Mouse (Mus musculus): ENCODE data around the gene Elfn1. TPM values are rescaled to one million over a fixed set of nuclear protein-coding genes. Genes with fewer than 3 reads are reported as not detected.

The Elfn1 gene
- total and polyA plus RNA-seq, 3 experiments, result 0.04 to 0.06 TPM; not detected in 1

- in situ Hi-C loops (cut with MboI; ENCODE audit: low pct_ligation_motif_present, low pct_unique_long_range_greater_than_20kb, low sequenced_read_pairs), result no loop called here
Measured at GRCm38 (mm10) chr5:139899044-139899443, 8.7 kb upstream of the Elfn1 start.

DNA sequence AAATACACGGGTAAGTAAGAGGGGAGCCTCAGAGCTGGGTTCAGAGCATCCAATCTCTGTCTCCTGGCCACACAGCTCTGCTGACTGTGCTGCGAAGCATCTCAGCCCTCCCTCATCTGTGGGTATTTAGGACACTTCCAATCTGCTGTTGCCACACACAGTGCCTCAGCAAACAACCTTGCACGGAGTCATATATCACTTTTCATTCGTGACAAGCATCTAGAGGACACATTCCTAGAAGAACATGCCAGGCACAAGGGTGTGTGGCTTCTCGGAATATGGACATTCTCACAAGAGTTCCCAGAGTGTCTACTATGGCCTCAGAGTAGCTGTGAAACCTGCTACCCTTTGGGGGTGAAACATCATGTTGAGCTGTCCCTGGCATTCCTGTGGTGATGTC lies 2.6 kb upstream of the Elfn1 start:
- peaks cover 52% of the 10 kb centered on the region for H3K27me3 ChIP-seq (replicated peaks)
- in situ Hi-C loops (cut with MboI; ENCODE audit: low pct_ligation_motif_present, low pct_unique_long_range_greater_than_20kb, low sequenced_read_pairs) (no loop called here), dilution Hi-C loops (cut with MboI; ENCODE audit: extremely low pct_ligation_motif_present, extremely low pct_unique_long_range_greater_than_20kb, low sequenced_read_pairs) (no loop called here)
- H3K9ac ChIP-seq (ENCODE audit: insufficient read depth, low read depth), result no peak overlapping the region
- DNase-seq (ENCODE audit: extremely low read depth), result no peak
- H3K79me2 ChIP-seq (replicated peaks; ENCODE audit: control insufficient read depth, extremely low read depth, insufficient read depth, poor library complexity, severe bottlenecking), result no peaks in the 10 kb centered on the region
- TF ChIP-seq UBTF (IDR thresholded peaks at IDR 0.05; ENCODE audit: low read depth, low read length), result no peak
- TF ChIP-seq RAD21 (IDR thresholded peaks at IDR 0.05; ENCODE audit: low read depth, low read length), result no peak
- no peak for TF ChIP-seq JUND (conservative IDR thresholded peaks at IDR 0.05; ENCODE audit: low read depth, low read length)
- no peak for TF ChIP-seq NELFE (IDR thresholded peaks at IDR 0.05; ENCODE audit: low read depth, low read length)
- TF ChIP-seq TBP (conservative IDR thresholded peaks at IDR 0.05; ENCODE audit: low read depth, low read length), result no peak
- TF ChIP-seq SMC3 (IDR thresholded peaks at IDR 0.05; ENCODE audit: low read depth, low read length), result no peak
- TF ChIP-seq MAX (IDR thresholded peaks at IDR 0.05; ENCODE audit: low read length), result no peak
- no peak for TF ChIP-seq USF2 (conservative IDR thresholded peaks at IDR 0.05; ENCODE audit: low read depth, low read length)
- no peak for TF ChIP-seq MXI1 (IDR thresholded peaks at IDR 0.05; ENCODE audit: low read depth, low read length)
- no peak for TF ChIP-seq USF1 (IDR thresholded peaks at IDR 0.05; ENCODE audit: low read depth, low read length)
- no peak for TF ChIP-seq GABPA (IDR thresholded peaks at IDR 0.05; ENCODE audit: insufficient replicate concordance, low read depth, low read length)
- TF ChIP-seq ZC3H11A (IDR thresholded peaks at IDR 0.05; ENCODE audit: low read depth, low read length), result no peak
- no peak for TF ChIP-seq RCOR1 (conservative IDR thresholded peaks at IDR 0.05; ENCODE audit: low read depth, low read length)
- TF ChIP-seq MYC (IDR thresholded peaks at IDR 0.05; ENCODE audit: low read depth, low read length), result no peak
- TF ChIP-seq POLR2AphosphoS2 (IDR thresholded peaks at IDR 0.05; ENCODE audit: low read depth, low read length), result no peak
- no peak for TF ChIP-seq MAFK (IDR thresholded peaks at IDR 0.05; ENCODE audit: insufficient replicate concordance, low read length)
- TF ChIP-seq E2F4 (IDR thresholded peaks at IDR 0.05; ENCODE audit: insufficient replicate concordance, low read depth, low read length), result no peak
- no peak for TF ChIP-seq BHLHE40 (IDR thresholded peaks at IDR 0.05; ENCODE audit: low read depth, low read length)
- no peak for TF ChIP-seq TCF12 (IDR thresholded peaks at IDR 0.05; ENCODE audit: low read depth, low read length)
- TF ChIP-seq IRF4 (IDR thresholded peaks at IDR 0.05; ENCODE audit: low read depth, low read length), result no peak
- H3K9me3 ChIP-seq (replicated peaks; ENCODE audit: low read length), result peaks cover 30% of the 10 kb centered on the region
- no peaks in the 10 kb centered on the region for H3K36me3 ChIP-seq (replicated peaks in 1 of 2; ENCODE audit: control insufficient read depth in 1 of 2, insufficient read depth in 1 of 2, low read length in 1 of 2)
- H3K4me2 ChIP-seq (ENCODE audit: insufficient read depth, low read depth, poor library complexity, severe bottlenecking), result no peak overlapping the region
- H3K27ac ChIP-seq (ENCODE audit: insufficient read depth, low read depth), result no peak overlapping the region
- peaks cover 0 to 8% of the 10 kb centered on the region in 2 experiments; a peak in 2 of 4 replicates for H3K4me1 ChIP-seq (ENCODE audit: control insufficient read depth in 1 of 2, insufficient read depth in 2 of 2)
- no peak overlapping the region for H3K4me3 ChIP-seq (replicated peaks in 1 of 3; ENCODE audit: low read depth in 2 of 3, low read length in 2 of 3, poor library complexity in 1 of 3)

More at GRCm38 (mm10) chr5:139899044-139899443, 8.7 kb upstream of the Elfn1 start:
- Histone ChIP-seq H3K9me3 (replicated peaks; ENCODE audit: low read length) (no peaks in the 10 kb centered on the region), H3K4me3 (replicated peaks in 1 of 3; ENCODE audit: low read depth in 2 of 3, low read length in 2 of 3, poor library complexity in 1 of 3) (no peak overlapping the region), H3K4me2 (ENCODE audit: insufficient read depth, low read depth, poor library complexity, severe bottlenecking) (no peak overlapping the region), H3K27ac (ENCODE audit: insufficient read depth, low read depth) (no peak overlapping the region), H3K4me1 (ENCODE audit: control insufficient read depth in 1 of 2, insufficient read depth in 2 of 2) (peaks cover 6 to 38% of the 10 kb centered on the region in 2 experiments; a peak in 3 of 4 replicates), H3K27me3 (replicated peaks) (peaks cover 12% of the 10 kb centered on the region), H3K36me3 (replicated peaks in 1 of 2; ENCODE audit: control insufficient read depth in 1 of 2, insufficient read depth in 1 of 2, low read length in 1 of 2) (no peaks in the 10 kb centered on the region), H3K9ac (ENCODE audit: insufficient read depth, low read depth) (no peak overlapping the region), H3K79me2 (replicated peaks; ENCODE audit: control insufficient read depth, extremely low read depth, insufficient read depth, poor library complexity, severe bottlenecking) (no peaks in the 10 kb centered on the region)
- DNase-seq (ENCODE audit: extremely low read depth), result no peak
- dilution Hi-C loops (cut with MboI; ENCODE audit: extremely low pct_ligation_motif_present, extremely low pct_unique_long_range_greater_than_20kb, low sequenced_read_pairs), result no loop called here
- TF ChIP-seq MAFK (IDR thresholded peaks at IDR 0.05; ENCODE audit: insufficient replicate concordance, low read length) (no peak), CTCF (conservative IDR thresholded peaks at IDR 0.05 in 1 of 2, IDR thresholded peaks at IDR 0.05 in 1 of 2; ENCODE audit: low read depth in 2 of 2, low read length in 2 of 2) (no peak), ZC3H11A (IDR thresholded peaks at IDR 0.05; ENCODE audit: low read depth, low read length) (no peak), JUND (conservative IDR thresholded peaks at IDR 0.05; ENCODE audit: low read depth, low read length) (no peak), MEF2A (IDR thresholded peaks at IDR 0.05; ENCODE audit: borderline replicate concordance, low read depth, low read length) (no peak), MYC (IDR thresholded peaks at IDR 0.05; ENCODE audit: low read depth, low read length) (no peak), ZNF384 (IDR thresholded peaks at IDR 0.05; ENCODE audit: low read depth, low read length) (no peak), ETS1 (conservative IDR thresholded peaks at IDR 0.05; ENCODE audit: low read depth, low read length) (no peak), KAT2A (IDR thresholded peaks at IDR 0.05; ENCODE audit: insufficient replicate concordance, low read length) (no peak), POLR2A (IDR thresholded peaks at IDR 0.05; ENCODE audit: low read depth, low read length) (no peak), TCF12 (IDR thresholded peaks at IDR 0.05; ENCODE audit: low read depth, low read length) (no peak)
